Mouse (Mus musculus): Measurements from ENCODE around the gene Glb1.

GRCm38 (mm10) chr9:114400588-114400948 lies 308 bp upstream of the Glb1 start:
- TF ChIP-seq CTCF (IDR thresholded peaks at IDR 0.05; ENCODE audit: low read depth) (no peak), EP300 (IDR thresholded peaks at IDR 0.05; ENCODE audit: low read depth) (no peak)
